Mouse (Mus musculus): ENCODE measurements around the gene Pmel.

Pmel gene

DNA sequence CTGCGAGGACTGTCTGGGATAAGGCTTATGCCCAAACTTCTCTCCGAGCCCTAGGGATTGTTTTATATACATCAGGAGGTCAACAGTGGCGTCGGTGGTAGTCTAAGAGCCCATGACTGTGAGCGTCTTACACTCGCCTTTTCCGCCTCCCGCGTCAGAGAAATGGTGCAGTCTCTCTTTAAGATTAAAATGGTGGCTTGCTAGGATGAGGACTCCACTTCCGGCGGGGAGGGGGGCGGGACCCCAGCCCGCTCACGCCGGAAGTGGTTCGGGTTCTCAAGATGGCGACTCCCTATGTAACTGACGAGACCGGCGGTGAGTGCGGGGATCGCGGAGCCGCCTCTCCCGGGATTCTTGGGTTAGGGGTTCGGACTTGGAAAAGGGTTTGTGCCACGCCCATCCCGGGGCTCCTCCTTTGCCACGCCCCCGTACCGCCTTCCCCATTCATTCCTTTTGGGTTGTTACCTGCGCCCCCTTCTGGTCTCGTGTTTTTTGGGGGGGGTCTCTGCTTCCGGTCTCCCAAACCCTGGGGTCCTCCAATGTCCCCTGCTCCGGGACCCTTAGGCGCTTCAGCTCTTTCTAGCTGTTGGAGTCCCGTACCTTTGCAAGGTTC is 44.4 kb downstream of the Pmel start:
- DNase-seq (ENCODE audit: low spot score in 2 of 2) = peak; percentile 42 to 79
